Mouse (Mus musculus): ENCODE data around the gene Cbx7.

The Cbx7 gene

DNA sequence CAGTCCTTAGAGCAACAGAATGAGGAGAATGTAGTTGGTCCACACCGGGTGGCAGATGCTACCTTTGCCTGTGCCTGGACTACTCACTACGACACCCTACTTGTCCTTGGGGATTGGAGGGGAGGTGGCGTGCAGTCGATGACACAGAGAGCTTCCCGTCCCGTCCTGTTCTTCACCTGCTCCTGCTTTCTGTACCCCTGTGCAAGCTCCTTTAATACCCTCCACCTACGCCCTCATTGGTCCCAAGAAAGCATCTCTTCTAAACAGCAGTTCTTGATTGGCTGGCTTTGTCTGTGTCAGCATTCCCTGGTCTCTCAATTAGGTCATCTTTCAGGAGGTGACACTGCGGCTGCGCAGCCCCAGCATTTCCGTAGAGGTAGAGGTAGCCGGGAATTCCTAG is at the start of gene Cbx7:
Gene Cbx7, minus strand, starts transcription at position 180 of the 400 bp plus-strand sequence.
- in situ Hi-C loops (cut with MboI, MseI): no loop called here

DNA sequence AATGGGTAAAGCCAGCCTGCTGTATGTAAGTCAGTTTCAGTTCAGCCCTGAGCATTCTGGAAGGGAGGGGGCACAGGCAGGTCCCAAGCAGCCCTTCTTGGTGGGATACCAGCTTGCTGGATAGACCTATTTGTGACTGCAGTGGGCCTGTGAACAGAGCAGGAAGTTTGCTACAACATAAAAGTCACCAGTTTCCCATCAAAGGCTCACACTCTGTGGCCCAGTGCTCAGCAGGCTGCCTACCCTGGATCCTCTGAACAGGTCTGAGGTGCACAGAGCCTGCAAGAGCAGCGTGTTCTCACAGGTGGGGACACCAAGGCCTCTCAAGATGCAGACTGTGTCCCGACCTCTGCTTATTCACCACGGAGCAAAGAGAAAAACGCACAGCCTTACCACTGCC is 49.6 kb upstream of the Cbx7 start:
- in situ Hi-C loops (cut with MboI, MseI): loop anchor here (5.0 kb wide), 1 partner anchor 42 kb away; no protein-coding TSS in a partner anchor

DNA sequence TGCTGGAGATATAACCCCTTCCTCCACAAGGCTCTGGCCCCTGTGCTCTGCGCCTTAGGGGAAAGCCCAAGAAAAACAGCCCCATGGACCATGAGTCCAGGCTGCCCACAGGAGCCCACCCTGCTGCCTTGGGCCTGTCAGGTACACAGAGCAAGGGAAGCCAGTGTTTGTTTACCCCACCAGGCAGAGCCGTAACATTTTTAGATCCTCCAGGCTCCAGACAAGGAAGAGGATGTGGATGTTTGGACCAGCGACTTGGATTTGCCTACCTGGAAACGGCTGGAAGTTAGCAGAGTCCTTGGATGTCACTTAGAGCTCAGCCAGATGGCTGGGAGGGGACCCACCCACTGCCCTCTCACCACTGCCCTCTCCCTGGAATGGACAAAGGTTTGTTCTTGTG is 48.7 kb upstream of the Cbx7 start:
- in situ Hi-C loops (cut with MboI, MseI): loop anchor here (5.0 kb wide), 1 partner anchor 43 kb away; no protein-coding TSS in a partner anchor

DNA sequence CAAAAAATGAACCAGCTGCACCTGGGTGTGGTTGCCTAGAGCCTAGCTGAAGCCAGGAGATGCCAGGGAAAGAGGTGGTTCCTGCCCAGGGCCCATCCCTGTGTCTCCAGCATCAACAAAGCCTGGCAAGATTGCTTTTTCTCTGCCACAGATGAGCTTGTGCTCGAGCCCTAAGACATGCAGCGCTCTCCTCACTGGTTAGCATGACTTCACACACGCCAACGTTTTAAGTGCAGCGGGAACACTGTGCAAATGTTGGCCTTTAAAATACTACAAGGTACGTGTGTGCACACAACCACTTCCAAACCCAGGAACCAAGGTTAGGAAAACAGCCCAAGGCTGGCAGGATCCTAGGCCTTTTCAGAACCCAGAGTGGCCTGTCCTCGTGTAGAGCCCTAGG is 48.3 kb upstream of the Cbx7 start:
- in situ Hi-C loops (cut with MboI, MseI): no loop called here

DNA sequence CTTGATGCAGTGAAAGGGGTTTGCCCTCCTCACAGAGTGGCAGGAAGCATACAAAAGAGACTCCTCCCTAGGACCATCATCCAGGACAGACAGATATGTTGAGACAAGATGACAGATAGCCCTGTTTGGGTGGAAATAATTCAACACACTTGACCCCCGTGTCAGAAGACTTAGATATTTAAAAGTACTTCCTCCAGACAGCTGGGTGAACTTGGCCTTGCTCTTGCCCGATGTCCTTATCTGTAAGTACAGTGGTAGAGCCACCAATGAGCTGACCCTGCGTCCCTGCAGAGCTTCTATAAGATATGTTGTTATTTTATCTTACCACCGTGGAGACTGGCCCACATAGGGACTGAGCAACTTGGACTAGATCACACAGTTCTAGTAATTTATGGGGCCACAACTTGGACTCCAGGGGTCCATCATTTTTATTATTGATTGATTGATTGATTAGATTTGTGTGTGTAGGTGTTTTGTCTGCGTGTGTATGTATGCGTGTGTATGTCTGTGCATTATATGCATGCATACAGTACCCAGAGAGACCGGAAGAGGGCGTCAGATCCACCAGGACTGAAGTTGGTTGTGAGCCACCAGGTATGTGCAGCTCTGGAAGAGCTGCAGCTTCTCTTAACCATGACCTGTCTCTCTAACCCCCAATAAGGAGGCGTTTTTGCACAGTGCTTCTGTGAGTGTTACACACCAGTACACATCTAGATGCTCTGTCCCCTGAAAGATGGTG is 45.8 kb upstream of the Cbx7 start:
- in situ Hi-C loops (cut with MboI, MseI): no loop called here

DNA sequence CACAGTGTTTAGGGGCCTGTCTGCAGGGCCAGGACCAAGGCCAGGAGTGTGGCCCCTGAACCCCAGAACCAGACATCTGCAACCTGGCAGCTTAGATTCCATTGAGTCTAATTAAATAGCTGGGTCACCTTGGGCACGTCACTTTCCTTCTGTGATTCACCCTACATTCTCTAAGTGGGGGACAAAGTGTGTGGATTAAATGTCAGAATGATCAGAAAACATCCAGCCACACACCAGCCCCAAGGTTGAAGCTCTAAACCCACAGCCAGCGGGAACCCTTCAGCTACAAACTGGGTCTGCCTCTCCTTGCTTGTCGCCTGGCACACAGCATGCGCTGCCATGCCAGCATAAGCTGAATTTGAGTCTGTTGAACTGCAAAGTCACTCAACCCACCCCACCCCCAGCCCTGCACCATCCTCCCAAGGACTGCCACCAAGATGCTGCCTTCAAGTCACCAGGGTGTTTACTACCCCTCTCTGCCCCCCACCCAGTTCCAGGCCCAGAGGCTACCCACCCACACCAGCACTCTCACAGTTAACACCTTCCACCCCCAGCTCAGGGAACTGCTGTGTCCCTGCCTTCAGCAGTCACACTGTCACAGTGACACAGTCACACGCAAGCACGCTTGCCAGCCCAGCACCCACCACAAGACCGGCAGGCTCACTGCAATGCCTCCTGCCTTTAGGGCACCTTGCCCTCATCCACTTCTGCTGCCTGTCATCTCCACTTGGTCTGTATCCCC is 44.5 kb upstream of the Cbx7 start:
- in situ Hi-C loops (cut with MboI, MseI): no loop called here

DNA sequence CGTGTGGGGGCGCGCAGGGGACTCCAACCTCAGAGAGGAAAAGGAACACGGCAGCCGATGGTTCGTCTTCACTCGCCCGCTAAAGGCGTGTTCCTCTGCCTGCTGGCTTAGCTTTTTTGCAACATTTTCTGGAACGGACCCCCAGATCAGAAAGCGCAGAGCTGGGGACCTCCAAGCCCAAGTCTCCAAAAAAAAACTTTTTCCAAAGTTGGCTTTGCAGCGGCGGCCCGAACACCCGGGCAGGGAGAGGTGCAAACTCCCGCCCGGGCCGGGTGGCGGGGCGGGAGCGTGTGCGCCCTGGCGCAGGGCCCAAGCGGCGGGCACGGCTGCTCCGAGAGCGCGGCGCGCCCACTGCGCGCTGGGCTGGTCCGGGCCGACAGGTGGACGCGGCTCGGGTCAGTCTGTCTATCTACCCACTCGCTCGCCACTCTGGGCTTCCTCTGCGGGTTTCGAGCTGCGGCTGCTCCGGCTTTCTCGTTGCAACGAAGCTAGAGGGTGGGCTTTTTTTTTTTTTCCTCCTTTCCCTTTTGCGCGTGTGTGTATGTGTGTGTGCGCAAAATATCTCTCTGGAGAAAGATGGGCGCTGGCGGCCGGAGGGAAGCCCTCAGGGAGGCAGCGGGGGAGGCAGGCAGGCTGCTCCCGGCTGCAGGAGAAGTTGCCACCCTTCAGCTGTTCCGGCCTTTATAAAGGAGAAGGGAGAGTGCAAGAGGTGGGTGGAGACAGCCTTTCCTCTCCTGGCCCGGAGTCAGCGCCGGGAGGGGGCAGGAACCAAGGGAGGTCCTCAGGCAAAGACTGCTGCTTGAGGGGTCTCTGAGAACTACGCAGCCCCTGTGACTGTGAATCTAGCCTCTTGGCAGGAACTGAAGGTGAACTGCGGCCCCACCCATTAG is 43.6 kb upstream of the Cbx7 start, which contains the start of gene Pdgfb:
Gene Pdgfb, minus strand, starts transcription at position 657 of the 890 bp plus-strand sequence.
- in situ Hi-C loops (cut with MboI, MseI): no loop called here

DNA sequence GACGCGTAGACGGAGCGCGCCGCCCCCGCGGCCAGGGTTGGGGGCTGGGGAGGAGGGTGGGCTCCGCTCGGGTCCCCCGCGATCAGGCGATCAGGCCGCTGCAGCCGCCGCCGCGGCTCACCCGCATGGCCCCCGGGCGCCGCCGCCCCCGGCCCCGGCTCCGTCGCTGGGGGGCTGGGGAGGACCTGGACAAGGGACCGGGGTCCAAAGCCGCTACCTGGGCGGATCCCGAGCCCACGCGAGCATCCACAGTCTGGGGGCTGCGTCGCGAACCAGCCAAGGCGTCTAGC is 43.1 kb upstream of the Cbx7 start:
- in situ Hi-C loops (cut with MboI, MseI): no loop called here

DNA sequence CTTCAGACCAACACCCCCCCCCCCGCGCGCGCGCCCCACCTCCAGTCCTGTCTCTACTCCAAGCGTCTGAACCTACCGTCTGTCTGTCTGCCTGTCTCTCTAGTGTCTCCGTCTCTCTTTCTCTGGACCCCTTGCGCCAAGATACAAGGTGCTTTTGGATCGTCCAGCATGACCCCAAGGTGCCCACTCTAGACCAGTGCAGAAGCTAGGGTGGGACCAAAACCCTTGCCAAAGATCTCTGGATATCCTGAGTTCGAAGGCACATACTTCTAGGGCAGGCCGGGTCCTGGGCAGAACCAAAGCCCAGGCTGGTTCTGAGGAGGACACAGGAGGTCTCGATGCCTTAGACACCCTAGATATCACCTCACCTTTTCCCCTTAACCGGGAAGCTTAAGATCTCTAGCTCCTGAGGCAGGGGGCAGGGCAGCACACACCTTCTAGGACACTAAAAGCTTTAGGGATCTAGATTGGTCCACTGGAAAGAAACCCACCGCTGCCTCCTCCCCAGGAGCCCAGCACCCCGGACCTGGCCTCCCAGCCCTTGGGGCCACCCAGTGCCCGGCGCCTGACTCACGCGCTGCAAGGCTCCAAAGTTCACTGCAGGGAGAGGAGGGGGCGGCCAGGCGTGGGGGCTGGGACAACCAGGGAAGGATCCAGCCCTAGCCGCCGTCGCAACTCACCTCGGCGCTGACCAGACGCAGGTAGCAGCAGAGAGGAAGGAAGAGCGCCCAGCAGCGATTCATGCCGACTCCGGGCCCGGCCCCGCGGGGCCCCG is 42.5 kb upstream of the Cbx7 start:
- in situ Hi-C loops (cut with MboI, MseI): no loop called here

DNA sequence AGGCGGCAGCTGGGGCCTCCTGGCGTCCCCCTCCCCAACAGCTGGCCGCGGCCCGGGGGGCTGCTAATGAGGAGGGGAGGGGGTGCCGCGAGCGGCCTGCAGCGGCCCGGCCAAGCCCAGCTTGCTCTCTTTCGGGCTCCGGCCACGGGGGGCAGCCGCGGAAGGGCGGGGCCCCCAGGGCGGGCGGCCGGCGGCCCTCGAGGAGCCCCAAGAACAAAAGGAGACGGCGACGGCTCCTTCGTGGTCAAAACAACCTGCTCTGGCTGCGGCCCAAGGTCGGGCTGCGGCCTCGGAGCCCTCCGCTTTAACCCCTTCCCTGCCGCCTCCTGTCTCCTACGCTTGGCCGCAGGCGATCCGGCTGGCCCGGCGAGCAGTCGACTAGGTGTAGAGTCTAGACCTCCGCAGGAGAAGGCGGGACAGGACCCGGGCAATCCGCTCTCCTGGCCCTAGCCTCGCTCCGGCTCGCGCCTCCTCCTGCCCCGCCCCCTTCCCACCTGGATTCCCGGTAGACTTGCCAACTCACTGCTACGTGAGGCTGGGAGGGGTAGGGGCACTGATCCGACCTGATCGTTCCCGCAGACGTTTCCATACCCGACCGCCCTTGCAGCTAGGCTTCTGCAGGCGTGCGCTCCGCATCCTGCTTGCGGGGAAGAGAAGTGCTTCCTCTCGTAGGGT is 41.7 kb upstream of the Cbx7 start:
- in situ Hi-C loops (cut with MboI, MseI): no loop called here

DNA sequence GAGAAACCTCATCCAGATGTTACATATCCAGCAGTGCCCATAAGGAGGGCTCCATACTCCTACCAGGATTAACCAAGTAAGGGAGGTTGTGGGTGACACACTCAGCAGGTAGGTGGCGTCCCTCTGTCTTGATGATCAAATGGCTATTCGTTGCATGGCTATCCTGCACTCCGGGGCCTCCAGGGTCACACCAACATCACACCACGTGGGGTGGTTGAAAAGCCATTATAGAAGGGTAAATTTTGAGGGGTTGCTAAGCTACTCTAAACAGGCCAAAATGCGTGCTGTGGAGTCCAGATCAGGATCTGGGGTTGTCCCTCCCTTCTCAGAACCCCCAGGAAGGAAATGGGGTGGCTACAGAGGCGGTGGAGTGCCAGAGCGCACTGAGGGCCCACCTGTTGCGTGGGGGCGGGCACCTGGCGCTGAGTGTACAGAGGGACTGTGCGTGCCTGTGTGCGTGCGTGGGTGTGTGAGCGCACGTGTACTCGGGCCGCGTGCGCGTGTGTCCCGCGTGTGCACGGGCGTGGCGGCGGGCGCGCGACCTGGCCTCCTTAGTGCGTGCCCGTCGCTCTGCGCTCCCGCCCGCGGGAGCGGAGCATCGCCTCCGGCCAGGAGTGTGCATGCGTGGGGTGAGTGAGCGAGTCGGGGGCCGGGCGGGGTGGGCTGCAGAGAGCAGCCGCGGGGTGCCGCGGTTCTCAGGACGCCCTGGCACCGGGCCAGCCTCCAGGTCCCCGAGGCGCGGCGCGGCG is 41.0 kb upstream of the Cbx7 start:
- in situ Hi-C loops (cut with MboI, MseI): no loop called here

DNA sequence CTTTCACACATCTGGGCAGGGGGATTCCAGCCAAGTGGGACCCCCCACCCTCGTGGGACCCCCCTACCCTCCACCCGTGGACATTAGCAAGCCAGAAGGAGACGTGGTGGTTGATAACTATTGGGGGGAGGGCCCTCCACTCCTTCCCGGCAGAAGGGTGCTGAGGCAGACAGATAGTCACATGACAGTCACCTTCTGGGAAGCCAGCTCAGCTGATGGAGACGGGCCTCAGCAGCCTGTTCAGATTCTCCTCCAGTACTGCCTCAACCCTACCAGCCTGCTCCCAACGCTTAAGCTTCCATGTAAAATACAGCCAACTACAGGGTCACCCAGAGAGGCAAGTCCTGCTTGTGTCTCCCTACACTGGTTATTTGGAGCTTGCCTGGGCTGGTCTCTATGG is 40.3 kb upstream of the Cbx7 start:
- in situ Hi-C loops (cut with MboI, MseI): no loop called here

DNA sequence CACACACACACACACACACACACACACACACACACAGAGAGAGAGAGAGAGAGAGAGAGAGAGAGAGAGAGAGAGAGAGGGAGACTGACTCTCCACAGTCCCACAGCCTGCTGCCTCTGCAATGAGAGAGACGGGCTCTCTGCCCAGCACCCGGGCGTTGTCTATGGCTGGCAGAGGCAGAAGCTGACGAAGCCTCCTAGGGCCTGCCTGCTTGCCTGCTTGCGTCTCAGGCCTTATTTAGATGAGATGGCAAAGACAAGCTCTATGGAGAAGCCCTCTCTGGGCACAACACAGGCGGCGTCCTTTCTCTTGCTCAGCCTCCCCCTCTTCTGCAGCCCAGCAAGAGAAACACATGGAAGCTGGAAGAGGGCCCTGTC is 39.3 kb upstream of the Cbx7 start:
- in situ Hi-C loops (cut with MboI, MseI): no loop called here

DNA sequence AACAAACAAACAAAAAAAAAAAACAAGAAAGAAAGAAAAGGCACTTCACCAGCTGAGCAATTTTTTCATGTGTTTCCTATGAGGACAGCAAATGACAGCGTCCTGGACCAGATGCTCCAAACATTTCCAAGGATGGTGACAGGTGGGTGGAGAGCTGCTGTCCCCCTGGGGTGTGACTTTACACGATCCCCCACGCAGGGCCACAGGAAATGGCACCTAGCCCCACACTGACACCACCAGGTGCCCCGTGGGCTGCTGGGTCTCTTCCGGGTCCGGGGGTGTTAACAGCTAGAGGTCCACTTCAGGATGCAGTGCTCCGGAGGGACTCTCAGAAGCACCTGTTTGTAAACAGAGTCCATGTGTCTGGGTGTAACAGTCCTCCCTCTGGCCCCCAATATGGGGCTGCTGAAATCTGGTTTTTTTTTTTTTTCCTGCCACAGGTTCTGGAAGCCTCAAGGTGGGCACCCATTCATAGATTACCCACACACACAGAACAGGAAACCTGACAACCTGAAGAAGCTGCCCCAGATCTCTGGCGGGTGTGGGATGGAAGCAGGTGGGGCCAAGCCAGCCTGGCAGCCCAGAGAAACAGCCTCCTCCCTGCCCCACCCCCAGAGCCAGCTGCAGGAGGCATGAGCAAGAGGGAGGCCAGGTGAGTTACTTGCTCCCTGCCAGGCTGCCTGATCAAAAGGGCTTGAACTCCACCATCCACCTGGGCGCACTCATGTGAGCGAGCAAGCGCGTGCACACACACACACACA is 38.7 kb upstream of the Cbx7 start:
- in situ Hi-C loops (cut with MboI, MseI): no loop called here

DNA sequence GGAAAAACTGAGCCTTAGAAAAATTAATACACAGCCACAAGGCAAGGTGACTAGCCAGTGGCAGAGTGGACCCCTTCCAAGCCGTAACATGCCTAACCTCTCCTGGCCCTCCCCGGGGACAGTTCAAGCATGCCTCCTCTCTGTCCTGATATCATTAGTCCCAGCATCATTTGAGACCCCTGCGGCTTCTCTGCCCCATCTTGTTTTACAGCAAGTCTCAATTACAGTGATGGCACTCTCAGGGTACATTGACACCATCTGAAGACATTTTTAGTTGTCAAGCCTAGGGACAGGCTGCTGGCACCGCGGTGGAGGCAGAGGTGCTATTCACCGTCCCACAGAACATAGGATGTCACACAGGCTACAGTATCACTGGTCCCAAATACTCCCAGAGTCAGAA is 37.5 kb upstream of the Cbx7 start:
- in situ Hi-C loops (cut with MboI, MseI): no loop called here

DNA sequence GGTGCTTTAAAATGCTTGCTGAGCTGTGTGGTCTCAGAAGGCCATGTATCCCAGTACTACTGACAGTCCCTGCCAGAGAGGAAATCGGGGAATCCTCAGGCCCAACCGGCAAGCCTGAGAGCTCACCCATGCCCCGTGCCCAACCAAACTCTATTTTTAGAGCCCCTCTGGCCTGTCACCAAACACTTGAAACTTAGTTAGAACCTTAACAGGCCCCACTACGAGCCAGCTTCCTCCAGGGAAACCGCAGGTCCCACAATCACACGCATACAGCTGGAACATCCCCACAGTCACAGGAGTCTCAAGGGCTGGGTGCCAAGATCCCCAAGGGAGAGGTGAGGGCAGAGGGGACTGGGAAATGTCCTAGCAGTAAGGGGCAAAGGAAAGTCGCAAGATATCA is 35.2 kb upstream of the Cbx7 start:
- in situ Hi-C loops (cut with MboI, MseI): no loop called here

DNA sequence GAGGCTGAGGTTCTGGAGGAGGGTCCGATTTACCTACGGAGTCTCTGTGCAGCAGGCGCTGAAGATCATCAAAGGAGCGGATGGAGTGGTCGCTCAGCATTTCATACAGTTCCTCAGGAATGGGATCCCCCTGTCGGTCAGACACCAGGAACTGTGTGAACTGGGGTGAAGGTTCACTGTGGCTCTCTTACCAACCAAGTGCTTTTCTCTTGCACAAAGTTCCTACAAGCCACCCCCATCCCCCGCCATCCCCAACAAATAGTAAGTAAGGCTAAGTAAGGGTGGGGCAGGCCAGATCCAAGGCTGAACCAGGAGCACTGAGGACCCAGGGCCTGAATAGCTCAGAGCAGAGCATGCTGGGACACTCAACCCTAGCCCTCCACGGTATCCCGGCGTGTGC is 34.5 kb upstream of the Cbx7 start:
- in situ Hi-C loops (cut with MboI, MseI): no loop called here

DNA sequence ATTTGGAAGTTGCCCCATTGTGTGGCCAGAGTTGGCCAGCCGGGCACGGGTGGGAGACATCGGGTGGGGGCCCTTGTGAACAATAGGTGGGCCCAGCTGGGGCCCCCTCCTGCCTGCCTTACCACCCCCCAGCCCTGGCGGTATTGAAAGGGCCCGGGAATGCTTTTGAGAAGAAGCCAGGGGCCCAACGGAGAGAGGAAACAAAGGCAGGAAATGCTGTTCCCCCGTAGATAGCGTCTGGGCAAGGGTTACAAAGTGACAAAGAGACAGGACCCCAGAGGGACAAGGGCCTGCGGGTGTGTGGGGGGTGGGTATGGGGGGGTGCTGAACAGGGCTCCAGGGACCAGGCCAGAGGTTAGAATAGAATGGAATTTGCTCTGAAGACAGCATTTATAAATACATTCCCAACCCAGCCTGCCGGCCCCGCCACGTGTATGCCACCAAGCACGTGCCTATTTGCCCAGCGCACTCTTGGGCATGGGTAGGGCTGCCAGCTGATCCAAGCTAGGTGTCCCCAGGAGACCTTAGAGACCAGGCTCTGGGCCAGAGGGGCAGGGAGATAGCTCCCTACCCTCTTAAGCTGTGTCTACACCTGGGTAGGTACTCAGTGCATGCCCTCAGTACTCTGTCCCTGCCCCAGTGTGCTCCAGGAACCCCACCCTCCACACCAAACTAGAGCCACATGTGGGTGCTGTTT is 33.9 kb upstream of the Cbx7 start:
- in situ Hi-C loops (cut with MboI, MseI): no loop called here

DNA sequence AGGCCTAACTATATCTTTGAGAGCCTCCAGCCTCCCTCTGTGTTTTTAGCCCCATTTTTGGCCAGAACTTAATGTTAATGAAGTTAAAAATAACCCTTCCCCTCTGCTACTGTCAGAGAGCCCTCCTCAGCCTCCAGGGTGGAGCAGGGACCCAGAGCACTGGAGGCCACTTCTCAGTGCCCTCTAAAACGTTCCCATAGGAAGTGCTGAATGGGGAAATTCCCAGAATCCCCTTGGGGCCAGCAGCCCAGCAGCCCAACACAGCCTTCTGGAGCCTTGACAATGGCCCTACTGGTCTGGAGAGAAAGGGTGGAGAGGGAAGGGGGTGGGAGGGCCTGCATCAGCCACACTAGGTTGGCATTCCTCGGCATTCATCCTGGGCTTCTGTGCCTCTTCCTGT is 32.7 kb upstream of the Cbx7 start:
- in situ Hi-C loops (cut with MboI, MseI): no loop called here
